Mouse (Mus musculus): ENCODE measurements at regions not wholly inside any gene's neighbourhood (a gene's known extent, or its start where the extent isn't known, plus 50 kb on each side); places are given as distances from the start of the nearest gene placed in this dataset.

DNA sequence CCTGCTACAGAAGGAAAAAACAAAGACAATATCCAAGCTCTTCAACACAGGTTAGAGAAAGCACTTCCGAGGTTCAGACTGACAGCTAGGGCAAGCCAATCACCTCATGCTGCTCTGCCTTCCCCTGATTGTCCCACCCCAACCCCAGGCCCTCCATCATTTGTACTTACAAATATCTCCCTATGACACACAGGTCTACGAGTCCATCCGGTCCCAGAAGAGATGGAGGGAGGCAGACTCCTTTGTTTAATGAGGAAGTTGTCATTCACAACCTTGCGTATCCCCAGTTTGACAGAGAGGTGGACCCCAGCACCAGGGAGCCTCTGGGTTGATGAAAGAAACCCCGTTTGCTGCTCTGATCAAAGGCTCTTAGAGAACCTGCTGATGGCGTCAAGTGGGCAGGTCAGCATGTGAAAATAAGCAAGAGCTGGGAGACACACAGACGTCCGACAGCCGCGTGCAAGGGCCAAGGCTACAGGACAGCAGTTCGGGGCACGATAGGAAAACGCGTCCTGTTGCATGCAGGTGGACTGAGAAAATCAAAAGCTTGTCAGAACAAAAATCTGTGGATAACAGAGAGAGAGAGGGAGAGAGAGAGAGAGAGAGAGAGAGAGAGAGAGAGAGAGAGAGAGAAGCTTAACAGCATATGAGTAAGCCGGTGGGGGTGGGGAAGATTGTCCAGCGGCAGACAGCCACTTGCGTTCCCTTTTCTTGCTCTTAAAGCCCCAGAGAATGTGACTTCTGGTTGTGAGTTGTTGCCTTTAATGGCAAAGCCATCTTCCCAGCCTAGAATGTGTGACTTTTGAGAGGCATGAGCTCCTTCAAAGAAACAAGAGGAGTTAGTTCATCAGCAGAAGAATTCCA, 137.1 kb upstream of the Pkdcc start:
- no peak overlapping the region for H3K9ac ChIP-seq
- no peak for ATAC-seq (ENCODE audit: low read depth)
- H3K4me3 ChIP-seq (replicated peaks), result no peak overlapping the region
- DNase-seq, result no peak
- WGBS (ENCODE audit: insufficient replicate concordance), result 29% methylated on average over 17 of the region's 17 CpGs
- H3K27ac ChIP-seq, result no peak overlapping the region
- H3K27me3 ChIP-seq, result no peaks in the 10 kb centered on the region
- H3K4me1 ChIP-seq (replicated peaks), result 0 out of 2 replicates have a peak, but pooled peaks cover 5% of the 10 kb centered on the region
- H3K4me2 ChIP-seq, result 0 out of 2 replicates have a peak overlapping the region, but pooled peaks have one; percentile 1
- H3K9me3 ChIP-seq (replicated peaks), result no peaks in the 10 kb centered on the region
- no peaks in the 10 kb centered on the region for H3K36me3 ChIP-seq

DNA sequence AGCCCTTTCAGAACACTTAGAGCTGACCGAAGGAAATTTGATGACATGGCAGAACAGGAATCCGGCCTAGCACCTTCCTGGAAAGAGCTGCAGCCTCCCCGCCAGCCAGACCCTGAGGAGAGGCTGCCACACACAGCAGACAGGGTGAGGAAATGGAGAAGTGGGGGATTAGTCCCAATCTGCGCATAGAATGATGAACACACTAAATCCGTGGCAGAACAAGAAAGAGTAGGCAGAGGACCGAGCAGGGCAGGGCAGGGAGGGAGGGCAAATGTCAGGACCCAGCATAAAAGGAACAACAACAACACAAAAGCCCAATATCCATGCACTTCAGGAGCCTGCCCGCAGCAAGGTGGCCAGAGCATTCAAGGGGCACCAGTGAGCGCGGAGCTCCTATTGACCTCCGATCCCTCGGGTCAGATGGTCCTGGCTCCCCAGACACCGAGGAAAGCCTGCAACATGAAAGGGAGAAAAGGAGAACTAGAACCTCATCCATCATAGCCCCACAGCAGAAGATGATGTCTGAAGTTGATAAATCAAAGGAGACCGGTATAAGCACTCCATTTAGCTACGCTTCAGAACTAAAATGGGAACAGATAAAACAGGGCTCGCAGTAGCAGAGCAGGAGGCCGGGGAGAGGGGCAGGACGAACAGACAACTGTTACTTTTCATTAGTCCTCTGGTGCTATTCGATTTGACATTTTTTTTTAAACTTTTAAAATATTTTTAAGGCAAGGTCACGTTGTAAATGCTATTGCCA, 136.3 kb upstream of the Pkdcc start:
- Histone ChIP-seq H3K9ac (no peak overlapping the region), H3K27ac (no peak overlapping the region), H3K36me3 (no peaks in the 10 kb centered on the region), H3K4me3 (replicated peaks) (no peak overlapping the region), H3K27me3 (no peaks in the 10 kb centered on the region), H3K4me2 (0 out of 2 replicates have a peak overlapping the region, but pooled peaks have one; percentile 1), H3K4me1 (replicated peaks) (0 out of 2 replicates have a peak, but pooled peaks cover 5% of the 10 kb centered on the region), H3K9me3 (replicated peaks) (no peaks in the 10 kb centered on the region)
- WGBS (ENCODE audit: insufficient replicate concordance), result 24% methylated on average over 19 of the region's 19 CpGs
- DNase-seq (no peak), ATAC-seq (ENCODE audit: low read depth) (no peak)

DNA sequence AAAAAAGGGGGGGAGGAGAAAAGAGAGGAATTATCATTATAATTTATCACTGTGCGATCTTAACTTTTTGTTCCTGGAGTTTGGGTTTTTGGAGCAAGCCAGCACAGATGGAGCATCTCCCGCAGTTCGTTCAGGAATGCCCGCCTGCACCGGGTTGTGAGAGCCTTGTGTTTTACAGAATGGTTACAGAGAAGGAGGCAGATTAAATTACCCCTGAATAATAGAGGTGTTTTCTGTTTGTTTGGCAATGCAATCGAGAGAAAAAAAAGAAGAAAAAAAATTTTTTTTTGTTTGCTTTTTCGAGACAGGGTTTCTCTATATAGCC, 135.8 kb upstream of the Pkdcc start:
- WGBS (ENCODE audit: insufficient replicate concordance), result 76% methylated on average over 7 of the region's 7 CpGs
- Histone ChIP-seq H3K9me3 (replicated peaks) (no peaks in the 10 kb centered on the region), H3K4me2 (no peak overlapping the region), H3K4me1 (replicated peaks) (0 out of 2 replicates have a peak, but pooled peaks cover 5% of the 10 kb centered on the region), H3K27ac (no peak overlapping the region), H3K27me3 (no peaks in the 10 kb centered on the region), H3K4me3 (replicated peaks) (no peak overlapping the region), H3K9ac (no peak overlapping the region), H3K36me3 (no peaks in the 10 kb centered on the region)
- DNase-seq (no peak), ATAC-seq (ENCODE audit: low read depth) (no peak)

DNA sequence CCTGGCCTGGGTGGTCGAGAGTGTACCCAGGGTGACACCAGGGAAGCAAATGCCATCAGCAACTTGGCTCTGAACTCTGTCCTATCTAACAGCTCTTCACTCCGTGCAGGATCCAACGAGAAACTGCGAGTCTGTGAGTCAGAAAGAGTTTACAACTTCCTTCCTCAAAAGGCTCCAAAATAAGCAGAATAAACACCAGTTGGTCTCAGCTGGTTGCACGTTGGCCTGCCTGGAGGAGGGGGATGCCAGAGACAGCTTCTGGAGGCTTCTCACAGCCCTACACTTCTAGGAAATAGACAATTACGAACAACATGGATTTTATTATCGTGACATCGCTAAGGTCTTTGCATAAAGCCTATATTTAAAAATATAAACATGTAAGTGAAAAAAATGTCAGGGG, 133.4 kb upstream of the Pkdcc start:
- no peaks in the 10 kb centered on the region for H3K9me3 ChIP-seq (replicated peaks)
- 0 out of 2 replicates have a peak, but pooled peaks cover 5% of the 10 kb centered on the region for H3K4me1 ChIP-seq (replicated peaks)
- H3K36me3 ChIP-seq, result no peaks in the 10 kb centered on the region
- DNase-seq, result no peak
- no peaks in the 10 kb centered on the region for H3K27me3 ChIP-seq
- no peak overlapping the region for H3K27ac ChIP-seq
- H3K4me3 ChIP-seq (replicated peaks), result no peak overlapping the region
- WGBS (ENCODE audit: insufficient replicate concordance), result 34% methylated on average over 8 of the region's 8 CpGs
- H3K9ac ChIP-seq, result no peak overlapping the region
- no peak overlapping the region for H3K4me2 ChIP-seq
- no peak for ATAC-seq (ENCODE audit: low read depth)

DNA sequence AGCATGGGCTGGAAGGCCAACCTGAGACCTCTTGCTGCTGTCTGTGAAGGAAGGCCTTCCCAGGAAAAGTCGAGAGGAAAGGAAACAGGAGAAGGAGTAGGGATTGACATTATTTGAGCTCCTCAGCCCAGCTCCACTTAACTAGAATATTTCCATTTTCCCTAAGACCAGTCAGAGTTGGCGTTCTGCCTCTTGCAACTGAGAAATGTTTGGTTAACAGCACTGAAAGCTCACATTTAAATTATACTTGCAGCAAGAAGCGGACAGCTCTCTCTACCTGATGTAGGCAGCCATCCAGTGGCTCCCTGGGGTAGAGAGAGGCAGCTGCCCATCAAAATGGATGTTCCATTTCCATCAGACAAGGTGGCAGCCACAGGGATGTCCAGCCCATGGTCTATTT, 131.6 kb upstream of the Pkdcc start:
- Histone ChIP-seq H3K27ac (no peak overlapping the region), H3K4me1 (replicated peaks) (no peaks in the 10 kb centered on the region), H3K27me3 (no peaks in the 10 kb centered on the region), H3K36me3 (no peaks in the 10 kb centered on the region), H3K9ac (no peak overlapping the region), H3K4me2 (no peak overlapping the region), H3K4me3 (replicated peaks) (no peak overlapping the region), H3K9me3 (replicated peaks) (no peaks in the 10 kb centered on the region)
- WGBS (ENCODE audit: insufficient replicate concordance), result 49% methylated on average over 3 of the region's 3 CpGs
- DNase-seq, result no peak
- no peak for ATAC-seq (ENCODE audit: low read depth)

DNA sequence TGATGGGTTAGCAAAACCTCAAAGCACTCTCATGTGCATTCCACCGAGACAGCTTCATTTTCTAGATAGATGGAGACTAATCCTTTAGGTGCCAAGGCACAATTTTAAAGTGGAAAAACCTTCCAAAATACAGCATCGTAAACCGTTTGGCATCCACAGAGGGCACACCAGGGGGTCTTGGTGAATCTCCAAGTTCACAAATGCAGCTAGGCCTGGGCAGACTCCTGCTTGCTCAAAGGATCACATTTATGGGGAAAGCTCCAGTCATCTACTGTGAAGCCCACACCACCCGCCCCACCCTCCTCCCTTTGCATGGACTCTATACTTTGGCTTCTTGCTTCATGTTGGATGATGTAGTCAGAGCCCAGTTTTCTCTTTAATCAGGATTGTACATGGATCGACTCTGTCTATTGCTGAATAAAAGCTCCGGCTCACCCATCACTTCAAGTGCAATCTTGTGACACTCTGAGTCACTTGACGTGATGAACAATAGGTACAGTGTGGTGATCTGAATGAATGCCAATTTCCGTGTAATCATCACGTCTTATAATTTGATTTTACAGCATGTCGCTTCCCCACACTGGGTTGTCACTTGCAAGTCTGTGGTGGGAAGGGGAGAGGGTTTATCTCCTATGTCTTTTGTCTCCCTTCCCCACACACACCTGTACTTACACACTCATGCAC, 129.2 kb upstream of the Pkdcc start:
- no peak for ATAC-seq (ENCODE audit: low read depth)
- H3K4me2 ChIP-seq, result no peak overlapping the region
- WGBS (ENCODE audit: insufficient replicate concordance), result 68% methylated on average over 10 of the region's 10 CpGs

DNA sequence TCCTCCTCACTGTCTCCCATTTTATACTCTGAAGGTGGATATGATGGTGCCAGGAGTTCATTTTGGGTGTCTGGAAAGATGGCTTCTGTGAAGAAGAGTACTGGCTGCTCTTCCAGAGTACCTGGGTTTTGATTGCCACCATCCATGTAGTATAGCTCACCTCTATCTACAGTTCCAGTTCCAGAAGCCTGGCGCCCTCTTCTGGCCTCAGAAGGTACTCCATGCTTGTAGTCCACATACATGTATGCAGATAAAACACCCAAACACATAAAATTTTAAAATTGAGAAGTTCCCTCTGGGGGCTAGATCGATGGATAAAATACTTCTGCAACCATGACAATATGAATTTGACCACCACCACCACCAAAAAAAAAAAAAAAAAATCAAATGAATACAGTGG, 128.4 kb upstream of the Pkdcc start:
- H3K27ac ChIP-seq, result no peak overlapping the region
- H3K9me3 ChIP-seq (replicated peaks), result no peaks in the 10 kb centered on the region
- H3K27me3 ChIP-seq, result no peaks in the 10 kb centered on the region
- no peak overlapping the region for H3K4me2 ChIP-seq
- H3K36me3 ChIP-seq, result no peaks in the 10 kb centered on the region
- H3K9ac ChIP-seq, result no peak overlapping the region
- WGBS (ENCODE audit: insufficient replicate concordance), result 59% methylated on average over 2 of the region's 2 CpGs
- ATAC-seq (ENCODE audit: low read depth), result no peak
- no peak overlapping the region for H3K4me3 ChIP-seq (replicated peaks)
- H3K4me1 ChIP-seq (replicated peaks), result no peaks in the 10 kb centered on the region
- no peak for DNase-seq

More for the DNA sequence above, 129.2 kb upstream of the Pkdcc start:
- Histone ChIP-seq H3K27me3 (no peaks in the 10 kb centered on the region), H3K9ac (no peak overlapping the region), H3K9me3 (replicated peaks) (no peaks in the 10 kb centered on the region), H3K27ac (no peak overlapping the region), H3K4me3 (replicated peaks) (no peak overlapping the region), H3K36me3 (no peaks in the 10 kb centered on the region), H3K4me1 (replicated peaks) (no peaks in the 10 kb centered on the region)
- DNase-seq, result no peak

DNA sequence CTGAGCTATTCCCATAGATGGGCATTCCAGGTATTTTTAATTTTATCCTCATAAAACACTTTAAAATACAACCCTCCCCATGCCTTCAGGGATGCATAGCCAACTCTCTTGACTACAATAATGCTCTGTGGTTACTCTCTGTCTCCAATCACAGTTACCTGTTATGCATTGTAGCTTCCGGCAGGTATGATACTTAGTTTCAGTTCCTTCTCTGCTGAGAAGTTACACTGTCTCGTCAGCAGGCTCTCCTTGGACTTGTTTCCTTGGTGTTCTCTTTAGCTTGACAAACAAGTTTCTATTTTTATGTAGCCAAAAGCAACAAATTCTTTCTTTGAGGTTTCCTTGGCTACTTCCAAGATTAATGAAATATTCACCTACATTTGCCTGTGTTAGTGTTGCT, 126.6 kb upstream of the Pkdcc start:
- Histone ChIP-seq H3K4me3 (replicated peaks) (no peak overlapping the region), H3K4me1 (replicated peaks) (no peaks in the 10 kb centered on the region), H3K9me3 (replicated peaks) (no peaks in the 10 kb centered on the region), H3K27me3 (no peaks in the 10 kb centered on the region), H3K36me3 (no peaks in the 10 kb centered on the region), H3K9ac (no peak overlapping the region), H3K4me2 (no peak overlapping the region), H3K27ac (no peak overlapping the region)
- DNase-seq (no peak), ATAC-seq (ENCODE audit: low read depth) (no peak)
- WGBS (ENCODE audit: insufficient replicate concordance), result 68% methylated on average over 2 of the region's 2 CpGs

DNA sequence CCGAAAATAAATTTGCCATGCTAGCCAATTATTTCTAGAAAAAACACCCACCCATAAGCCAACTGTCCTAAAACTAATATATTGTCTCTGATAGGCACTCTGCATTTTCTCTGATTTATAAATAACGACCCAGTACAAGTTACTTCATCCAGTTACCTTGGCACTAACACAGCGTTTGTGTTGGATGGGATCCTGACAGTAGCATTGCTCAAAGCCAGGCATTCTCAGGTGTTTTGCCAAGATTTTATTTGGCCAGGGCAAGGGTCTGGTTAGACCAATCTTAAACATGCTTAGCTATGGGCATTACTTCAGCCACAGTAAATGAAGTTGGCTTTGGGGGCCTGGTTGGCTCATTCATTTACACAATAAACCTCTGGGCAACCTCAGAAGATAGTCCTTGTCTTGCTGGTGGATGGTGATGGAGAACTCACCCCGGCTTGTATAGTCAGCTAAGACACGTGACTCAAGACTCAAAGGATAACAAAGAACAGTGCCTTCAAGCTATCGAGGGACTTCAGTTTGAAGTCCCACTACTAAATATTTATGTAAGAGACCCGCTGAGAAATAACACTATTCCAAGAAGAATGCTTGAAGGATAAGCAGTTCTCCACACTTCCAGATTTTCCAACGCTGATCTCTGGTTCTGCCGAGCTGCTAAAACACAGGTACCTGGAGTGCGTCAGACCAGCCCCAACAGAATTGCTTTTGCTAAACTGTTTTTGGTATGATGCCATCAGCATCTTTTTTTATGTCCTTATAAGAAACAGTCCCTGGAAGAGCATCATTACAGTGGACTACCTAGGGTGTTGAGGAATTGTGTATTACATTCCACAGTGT, 125.0 kb upstream of the Pkdcc start:
- Histone ChIP-seq H3K9me3 (replicated peaks) (no peaks in the 10 kb centered on the region), H3K36me3 (no peaks in the 10 kb centered on the region), H3K4me1 (replicated peaks) (no peaks in the 10 kb centered on the region), H3K9ac (no peak overlapping the region), H3K4me2 (no peak overlapping the region), H3K27ac (no peak overlapping the region), H3K27me3 (no peaks in the 10 kb centered on the region), H3K4me3 (replicated peaks) (no peak overlapping the region)
- 66% methylated on average over 10 of the region's 10 CpGs for WGBS (ENCODE audit: insufficient replicate concordance)
- ATAC-seq (ENCODE audit: low read depth) (no peak), DNase-seq (no peak)

DNA sequence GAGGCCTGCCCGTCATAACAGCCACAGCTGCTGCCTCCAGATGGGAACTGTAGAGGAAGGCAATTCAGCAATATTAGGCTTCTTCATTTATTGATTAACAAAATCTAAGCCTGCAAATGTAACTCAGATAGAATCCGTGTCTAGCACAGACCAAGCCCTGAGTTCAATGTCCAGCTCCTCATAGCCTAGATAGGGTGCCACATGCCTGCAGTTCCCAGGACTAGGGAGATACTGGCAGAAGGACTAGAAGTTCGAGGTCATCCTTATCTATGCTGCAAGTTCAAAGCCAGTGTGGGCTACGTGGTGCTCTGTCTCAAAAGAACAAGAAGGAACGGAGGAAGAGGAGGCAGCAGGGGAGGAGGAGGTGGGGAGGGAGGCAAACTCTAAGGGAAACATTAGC, 121.2 kb upstream of the Pkdcc start:
- DNase-seq (no peak), ATAC-seq (ENCODE audit: low read depth) (no peak)
- no peaks in the 10 kb centered on the region for H3K27me3 ChIP-seq
- H3K9me3 ChIP-seq (replicated peaks), result no peaks in the 10 kb centered on the region
- no peaks in the 10 kb centered on the region for H3K36me3 ChIP-seq
- H3K9ac ChIP-seq, result no peak overlapping the region
- 38% methylated on average over 5 of the region's 5 CpGs for WGBS (ENCODE audit: insufficient replicate concordance)
- no peak overlapping the region for H3K4me3 ChIP-seq (replicated peaks)
- no peak overlapping the region for H3K4me2 ChIP-seq
- no peaks in the 10 kb centered on the region for H3K4me1 ChIP-seq (replicated peaks)
- no peak overlapping the region for H3K27ac ChIP-seq

DNA sequence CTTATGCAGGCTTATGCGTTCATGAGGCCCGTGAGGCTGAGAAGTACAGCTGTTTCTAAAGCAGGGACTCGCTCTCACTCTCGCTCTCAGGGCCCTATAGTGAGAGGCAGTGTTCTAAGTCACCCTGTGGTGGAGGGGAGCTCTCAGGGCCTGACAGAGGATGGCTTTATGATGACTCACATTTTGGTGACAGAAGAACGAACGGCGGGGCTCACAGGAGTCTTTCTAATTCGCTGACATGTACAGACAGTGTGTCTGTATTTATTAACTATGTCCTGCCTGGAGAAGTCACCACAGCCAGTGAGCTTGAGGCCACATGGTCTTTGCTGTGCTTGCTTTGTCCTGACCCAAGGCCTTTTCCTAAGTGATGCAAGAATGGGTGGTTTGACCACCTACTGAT, 118.6 kb upstream of the Pkdcc start:
- WGBS (ENCODE audit: insufficient replicate concordance), result 47% methylated on average over 8 of the region's 8 CpGs
- no peaks in the 10 kb centered on the region for H3K36me3 ChIP-seq

More for the DNA sequence above, 118.6 kb upstream of the Pkdcc start:
- ATAC-seq (ENCODE audit: low read depth) (no peak), DNase-seq (no peak)
- H3K27ac ChIP-seq, result no peak overlapping the region
- H3K4me3 ChIP-seq (replicated peaks), result no peak overlapping the region
- H3K4me1 ChIP-seq (replicated peaks), result no peaks in the 10 kb centered on the region
- no peak overlapping the region for H3K9ac ChIP-seq
- H3K4me2 ChIP-seq, result no peak overlapping the region
- H3K27me3 ChIP-seq, result no peaks in the 10 kb centered on the region
- H3K9me3 ChIP-seq (replicated peaks), result no peaks in the 10 kb centered on the region

Data from liver, embryonic 13.5 days (tissue).